Mouse (Mus musculus) naive thymus-derived CD4-positive, alpha-beta T cell, adult 5 months (primary cell): ENCODE data around the gene Tacc3. TPM values are rescaled to one million over a fixed set of nuclear protein-coding genes. Genes with fewer than 3 reads are reported as not detected.

Source experiments
- polyA plus RNA-seq: library from polyadenylated mRNA; unstranded; fragments of 100-300 nt; shearing (Covaris generic); gene quantifications from one replicate; pipeline ENCODE4 v1.2.1, GENCODE M21; 2017

Tacc3 gene
- polyA plus RNA-seq: 9.6 TPM

GRCm38 (mm10) chr5:33657787-33658663 is at the start of gene Tacc3, which contains the start of gene Tmem129:
Tacc3 (plus strand) TSS chr5:33658128.
Tmem129 (minus strand) TSS chr5:33658416.

GRCm38 (mm10) chr5:33629301-33629987 is 28.5 kb upstream of the Tacc3 start, which contains the start of the genes Fam53a and Gm9903:
Fam53a (minus strand) TSS chr5:33629635.
Gm9903 (plus strand) TSS chr5:33629925.

GRCm38 (mm10) chr5:33651921-33652782 is 5.8 kb upstream of the Tacc3 start, which contains the start of gene Slbp:
Slbp (minus strand) TSS chr5:33652574.

GRCm38 (mm10) chr5:33721541-33722265 is 63.8 kb downstream of the Tacc3 start, which contains the start of gene Fgfr3:
Fgfr3 (plus strand) TSS chr5:33721674.

Other genes with a start within 250 kb of the Tacc3 start
- not detected for gene Nkx1-1, start 224.2 kb upstream of the Tacc3 start, polyA plus RNA-seq
- 66.8 TPM for gene Fam53a, start 28.5 kb upstream of the Tacc3 start, polyA plus RNA-seq
- gene Gm9903, start 28.2 kb upstream of the Tacc3 start, polyA plus RNA-seq: 0.60 TPM
- 202 TPM for gene Slbp, start 5.6 kb upstream of the Tacc3 start, polyA plus RNA-seq
- 14.0 TPM for gene Tmem129, start 288 bp downstream of the Tacc3 start, polyA plus RNA-seq
- 0.52 TPM for gene Fgfr3, start 63.5 kb downstream of the Tacc3 start, polyA plus RNA-seq
- gene Letm1, start 124.7 kb downstream of the Tacc3 start, polyA plus RNA-seq: 101 TPM
- gene Nsd2, start 162.6 kb downstream of the Tacc3 start, polyA plus RNA-seq: 16.5 TPM